Mouse (Mus musculus): Measurements from ENCODE around the gene Saysd1.
A peak's percentile ranks its signal among the peaks of the same experiment; 100 is the strongest.

Gene Saysd1

GRCm38 (mm10) chr14:20164438-20164837 is 26.1 kb upstream of the Saysd1 start:
- no peak for DNase-seq (ENCODE audit: low spot score)

- no peak for DNase-seq (ENCODE audit: low spot score)
These were observed 24.4 kb upstream of the Saysd1 start for GRCm38 (mm10) chr14:20162686-20163085.

- no peak for DNase-seq (ENCODE audit: low spot score)
These were observed 20.7 kb upstream of the Saysd1 start for GRCm38 (mm10) chr14:20158727-20159681.

- DNase-seq (ENCODE audit: low spot score): no peak
These were observed 19.3 kb upstream of the Saysd1 start for GRCm38 (mm10) chr14:20157595-20157994.

- no peak for DNase-seq (ENCODE audit: low spot score)
These were observed 17.4 kb upstream of the Saysd1 start for GRCm38 (mm10) chr14:20155718-20156117.

- DNase-seq (ENCODE audit: low spot score): no peak
These were observed 16.6 kb upstream of the Saysd1 start for GRCm38 (mm10) chr14:20154937-20155336.

- DNase-seq (ENCODE audit: low spot score): no peak
These were observed 15.9 kb upstream of the Saysd1 start for GRCm38 (mm10) chr14:20154245-20154644.

- DNase-seq (ENCODE audit: low spot score): no peak
These were observed 11.1 kb upstream of the Saysd1 start for GRCm38 (mm10) chr14:20149127-20150080.

- DNase-seq (ENCODE audit: low spot score): no peak
These were observed 10.2 kb upstream of the Saysd1 start for GRCm38 (mm10) chr14:20148514-20148913.

- DNase-seq (ENCODE audit: low spot score): no peak
These were observed 9.5 kb upstream of the Saysd1 start for GRCm38 (mm10) chr14:20147854-20148253.

- no peak for DNase-seq (ENCODE audit: low spot score)
These were observed 5.8 kb upstream of the Saysd1 start for GRCm38 (mm10) chr14:20144093-20144492.

- no peak for DNase-seq (ENCODE audit: low spot score)
These were observed 3.2 kb downstream of the Saysd1 start for GRCm38 (mm10) chr14:20134965-20135671.

GRCm38 (mm10) chr14:20128162-20128561 is 10.2 kb downstream of the Saysd1 start:
- DNase-seq (ENCODE audit: low spot score): no peak

- DNase-seq (ENCODE audit: low spot score): no peak
These were observed 10.8 kb downstream of the Saysd1 start for GRCm38 (mm10) chr14:20127406-20128087.

- DNase-seq (ENCODE audit: low spot score): no peak
These were observed 17.5 kb downstream of the Saysd1 start for GRCm38 (mm10) chr14:20120868-20121267.

- DNase-seq (ENCODE audit: low spot score): no peak
These were observed 18.3 kb downstream of the Saysd1 start for GRCm38 (mm10) chr14:20120012-20120411.

- no peak for DNase-seq (ENCODE audit: low spot score)
These were observed 22.2 kb downstream of the Saysd1 start for GRCm38 (mm10) chr14:20116149-20116605.

- DNase-seq (ENCODE audit: low spot score): no peak
These were observed 23.4 kb downstream of the Saysd1 start for GRCm38 (mm10) chr14:20114951-20115350.

- DNase-seq (ENCODE audit: low spot score): peak; percentile 96
These were observed 24.4 kb downstream of the Saysd1 start for GRCm38 (mm10) chr14:20113964-20114363.

GRCm38 (mm10) chr14:20113189-20113961 is 25.0 kb downstream of the Saysd1 start:
- no peak for DNase-seq (ENCODE audit: low spot score)

All from testis, postnatal 10 days (tissue).